Mouse (Mus musculus): ENCODE results near the gene Cd96.

DNA sequence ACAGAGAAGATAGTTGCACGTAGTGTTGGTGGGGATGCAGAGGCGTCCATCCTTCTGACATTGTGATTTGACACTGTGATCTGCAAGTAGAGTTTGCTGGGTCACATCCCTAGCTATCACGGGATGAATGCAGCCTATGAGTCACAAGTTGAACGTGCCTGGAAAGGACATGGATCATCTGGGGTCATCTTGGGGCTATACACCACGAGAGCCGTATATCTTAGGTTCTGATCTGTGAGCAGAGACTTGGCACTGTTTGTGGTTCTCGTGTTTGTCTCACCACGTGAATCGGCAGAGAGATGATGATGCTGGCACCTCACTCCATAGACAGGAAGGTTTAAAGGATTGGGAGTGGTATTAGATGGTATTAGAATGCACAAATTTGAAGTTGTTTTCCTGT lies 86.2 kb downstream of the Cd96 start:
- TF ChIP-seq CTCF (IDR thresholded peaks at IDR 0.05; ENCODE audit: low read depth) (no peak), EP300 (IDR thresholded peaks at IDR 0.05; ENCODE audit: low read depth) (no peak)
